Mouse (Mus musculus): ENCODE results near the gene Mcrip1. TPM values are rescaled to one million over a fixed set of nuclear protein-coding genes. Genes with fewer than 3 reads are reported as not detected.

The Mcrip1 gene
- 170 and 188 TPM in 2 replicates for polyA plus RNA-seq (2012)

DNA sequence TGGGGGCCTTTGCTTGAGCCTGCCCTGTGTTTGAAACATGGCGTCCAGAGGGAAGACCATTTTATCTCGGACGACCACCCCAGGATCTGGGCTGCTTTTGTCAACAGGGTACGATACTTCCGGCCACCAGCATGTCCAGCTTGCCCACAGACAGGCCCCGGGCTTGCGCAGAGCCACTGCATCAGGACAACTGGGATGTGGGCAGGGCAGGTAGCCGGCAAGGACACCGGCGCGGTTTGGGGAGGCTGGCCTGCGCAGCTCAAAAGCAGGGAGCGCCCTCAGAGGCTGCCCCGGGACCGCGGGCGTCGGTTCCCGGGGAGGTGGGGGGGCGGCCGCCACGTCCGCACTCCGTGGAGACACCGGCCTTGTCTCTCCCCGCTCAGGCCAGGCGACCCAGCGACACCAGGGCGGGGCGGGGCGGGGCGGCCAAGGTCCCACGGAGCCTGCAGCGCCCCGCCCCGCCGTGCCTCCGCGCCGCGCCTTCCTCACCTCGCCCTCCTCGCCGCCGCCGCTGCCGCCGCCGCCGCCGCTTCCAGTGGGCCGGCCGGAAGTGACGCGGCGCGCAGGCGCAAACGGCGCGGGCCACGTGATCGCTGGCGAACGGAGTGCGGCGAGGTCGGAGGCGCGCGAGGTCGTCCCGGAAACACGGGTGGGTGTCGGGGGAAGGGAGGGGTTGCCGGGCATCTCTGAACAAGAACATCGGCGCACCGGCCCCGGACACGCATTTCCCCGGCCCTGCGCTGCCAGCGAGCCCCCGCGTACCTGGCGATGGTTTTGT lies at the start of gene Mcrip1:
Gene Mcrip1 (minus strand): TSS at position 560 of the 778 bp plus-strand sequence.

DNA sequence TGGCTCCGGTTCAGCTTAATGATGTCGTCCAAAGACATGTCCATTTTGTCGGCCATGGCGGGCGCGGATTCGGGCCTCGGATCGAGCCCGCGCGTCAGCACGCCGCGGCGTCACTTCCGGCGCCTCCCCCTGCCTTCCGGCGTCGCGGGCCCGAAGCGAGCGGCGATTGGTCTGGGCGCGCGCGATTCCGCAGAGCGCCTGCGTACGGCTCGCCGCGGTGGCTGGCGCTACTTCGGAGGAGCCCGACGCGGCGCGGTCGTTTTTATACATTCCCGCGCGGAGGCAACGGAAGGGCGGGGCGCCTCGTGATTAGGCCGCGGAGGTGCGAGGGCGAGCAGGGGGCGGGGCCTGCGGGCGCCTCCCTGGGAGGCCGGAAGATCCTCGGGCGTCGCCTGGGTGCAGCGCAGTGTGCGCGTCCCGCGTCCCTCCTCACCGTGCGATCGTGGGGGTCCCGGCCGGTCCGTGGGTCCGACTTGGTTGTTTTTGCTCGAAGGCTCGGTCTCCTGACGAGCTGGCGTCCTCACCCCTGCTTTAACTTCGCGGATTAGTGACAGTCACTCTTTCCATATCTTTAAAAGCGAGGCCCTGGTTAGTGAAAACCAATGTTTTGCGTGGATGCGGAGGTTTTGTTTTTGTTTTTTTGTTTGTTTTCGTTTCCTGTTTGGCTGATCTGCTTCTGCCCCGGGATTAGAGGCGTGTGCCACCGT lies 48.9 kb upstream of the Mcrip1 start, which contains the start of the genes Alyref and Anapc11:
Gene Alyref (minus strand): TSS at position 83 of the 707 bp plus-strand sequence.
Gene Anapc11 (plus strand): TSS at position 139 of the 707 bp plus-strand sequence.

DNA sequence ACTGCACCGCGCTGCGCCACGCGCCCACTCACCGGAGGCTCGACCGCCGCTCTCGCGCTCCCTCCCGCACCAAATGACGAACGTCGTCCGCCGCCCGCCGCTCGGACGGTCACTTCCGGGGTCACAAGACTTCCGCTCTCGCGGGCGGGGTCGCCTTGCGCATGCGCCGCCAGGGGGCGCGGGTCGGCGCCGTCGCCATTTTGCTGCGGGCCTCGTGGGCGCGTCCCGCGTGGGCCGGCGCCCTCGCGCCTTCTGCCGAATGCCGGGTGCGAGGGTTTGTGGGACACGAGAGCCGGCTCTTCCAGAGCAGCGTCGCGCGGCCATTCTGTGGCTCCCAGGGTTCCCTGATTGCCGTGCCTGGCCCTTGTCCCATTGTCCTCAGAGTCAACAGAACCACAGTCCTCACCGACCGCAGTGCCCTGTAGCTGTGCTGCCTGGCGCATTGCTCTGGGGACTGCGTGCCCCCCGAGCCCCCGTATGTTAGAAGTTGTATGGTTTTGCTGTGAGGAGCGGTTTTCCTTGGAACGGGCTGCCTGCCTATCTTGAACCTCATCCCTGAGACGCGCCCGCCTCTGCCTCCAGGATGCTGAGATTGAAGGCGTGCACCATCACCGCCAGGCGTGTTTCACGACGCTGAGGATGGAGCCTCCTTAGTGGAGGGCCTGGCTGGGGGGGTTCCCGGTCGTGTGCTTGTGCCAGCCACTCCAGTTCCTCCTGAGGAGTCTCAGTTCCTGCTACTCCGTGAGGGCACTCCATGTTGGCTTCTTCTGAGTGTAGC lies 32.2 kb upstream of the Mcrip1 start, which contains the start of gene Arhgdia:
Gene Arhgdia (minus strand): TSS at position 135 of the 778 bp plus-strand sequence.

DNA sequence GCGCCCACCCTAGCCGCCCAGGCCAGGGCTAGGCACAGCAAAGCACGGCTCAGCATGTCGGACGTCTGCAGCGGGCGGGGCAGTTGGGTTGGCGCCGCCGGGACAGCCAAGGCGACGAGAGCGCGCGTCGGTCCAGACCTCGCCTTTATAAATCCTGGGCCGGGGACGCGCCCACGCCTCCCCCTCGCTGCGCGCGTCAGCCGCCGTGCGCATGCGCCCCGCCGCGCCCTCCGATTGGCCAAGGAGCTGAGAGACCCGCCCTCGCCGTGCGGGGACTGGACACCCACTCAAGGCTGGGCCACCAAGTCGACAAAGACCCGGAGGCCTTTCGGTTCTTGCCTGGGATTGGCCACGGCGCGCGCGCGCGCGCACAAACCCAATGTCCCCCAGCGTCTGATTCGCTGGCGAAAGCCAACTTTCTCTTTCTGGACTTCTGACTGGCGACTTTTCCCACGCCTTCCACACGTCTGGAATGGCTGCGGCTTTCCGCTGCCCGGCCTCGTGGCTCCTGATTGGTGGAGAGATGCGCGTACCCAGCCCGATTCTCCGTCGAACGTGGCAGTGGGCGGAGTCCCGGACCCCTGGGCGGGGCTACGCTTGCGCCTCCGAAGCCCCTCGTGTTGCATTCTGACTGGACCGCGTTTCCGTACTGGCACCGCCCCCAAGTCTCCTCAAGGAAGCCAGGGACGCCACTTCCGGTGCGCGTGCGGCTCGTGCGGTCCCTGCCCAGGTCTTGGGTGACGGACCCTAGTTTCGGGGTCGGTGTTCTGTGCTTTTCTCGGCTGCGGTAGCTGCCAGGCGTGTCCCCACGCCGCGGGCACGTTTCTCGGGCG lies 23.4 kb upstream of the Mcrip1 start, which contains the start of gene P4hb:
Gene P4hb (minus strand): TSS at position 502 of the 833 bp plus-strand sequence.

DNA sequence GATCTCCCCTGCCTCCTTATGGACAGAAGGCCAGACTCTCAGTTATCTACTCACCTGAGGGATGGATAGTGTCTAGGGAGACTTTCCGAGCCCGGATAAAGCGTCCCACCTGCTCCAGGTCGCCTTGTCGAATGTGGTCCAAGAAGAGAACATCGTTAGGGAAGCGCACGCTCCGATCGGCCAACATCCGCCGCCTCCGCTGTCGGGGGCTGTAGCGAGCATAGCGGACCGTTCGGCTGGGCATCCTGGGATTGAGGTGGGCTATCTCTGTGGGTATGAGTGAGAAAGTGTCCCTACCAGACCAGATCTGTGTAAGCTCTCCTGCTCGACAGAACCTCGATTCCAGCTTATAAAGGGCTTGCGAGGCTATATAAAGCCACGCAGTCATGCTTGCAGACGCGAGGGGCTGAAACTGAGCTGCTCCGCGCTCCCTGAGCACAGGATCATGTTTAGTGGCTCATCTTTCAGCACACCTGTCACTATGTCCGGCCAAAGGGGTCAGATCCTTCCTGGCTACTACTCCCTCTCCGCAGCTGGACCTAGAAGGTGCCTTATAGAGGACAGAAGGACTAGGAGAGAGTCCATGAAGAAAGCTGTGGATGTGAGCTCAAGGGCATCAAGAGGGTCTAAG lies 1.4 kb upstream of the Mcrip1 start, which contains the start of gene Ppp1r27:
Gene Ppp1r27 (minus strand): TSS at position 323 of the 631 bp plus-strand sequence.

DNA sequence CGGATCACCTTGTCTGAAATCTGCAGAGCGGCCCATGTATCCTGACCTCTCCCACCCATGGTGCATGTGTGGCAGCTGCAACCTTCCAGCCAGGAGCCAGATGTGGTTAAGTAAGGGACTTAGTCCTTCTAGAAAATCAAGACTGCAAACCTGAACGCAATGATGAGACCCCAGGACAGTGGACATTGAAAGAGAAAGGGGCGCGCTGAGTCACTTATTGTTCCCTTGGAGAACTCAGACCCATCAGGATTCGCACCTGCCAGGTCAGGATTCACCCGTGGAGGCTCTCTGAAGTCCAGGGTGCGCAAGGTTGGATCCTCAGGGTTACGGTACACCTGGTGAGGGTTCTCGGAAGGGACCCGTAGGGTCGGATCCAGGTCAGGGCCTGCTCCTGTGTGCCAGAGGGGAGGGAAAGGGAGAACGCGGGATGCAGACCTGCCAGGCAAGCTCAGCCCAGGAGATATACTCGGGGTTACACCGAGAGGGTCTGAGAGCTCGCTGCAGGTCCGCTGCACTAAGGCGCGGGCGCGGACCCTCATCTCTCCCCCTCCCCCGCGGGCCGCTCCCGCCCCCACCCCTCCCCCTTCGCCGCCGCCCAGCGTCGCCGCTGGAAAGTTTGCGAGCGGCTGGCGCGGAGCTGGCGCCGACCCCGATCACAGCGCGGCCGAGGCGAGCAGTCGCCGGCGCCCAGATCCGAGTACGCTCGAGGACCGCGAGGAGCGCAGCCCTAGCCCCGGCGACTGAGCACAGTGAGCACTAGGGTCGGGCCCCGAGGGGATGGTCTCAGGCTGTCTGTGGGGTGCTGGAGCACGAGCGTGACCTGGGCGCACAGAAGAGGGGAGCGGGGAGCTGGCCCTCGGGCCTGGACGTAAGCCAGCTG lies 19.2 kb downstream of the Mcrip1 start, which contains the start of gene Gcgr:
Gene Gcgr (plus strand): TSS at position 615 of the 880 bp plus-strand sequence.

Other genes starting within 250 kb of the Mcrip1 start
- gene Actg1, start 201.2 kb downstream of the Mcrip1 start, polyA plus RNA-seq (2012): 934 and 983 TPM in 2 replicates
- not detected in 2 replicates for gene Fscn2, start 188.2 kb downstream of the Mcrip1 start, polyA plus RNA-seq (2012)
- gene Faap100, start 171.0 kb downstream of the Mcrip1 start, polyA plus RNA-seq (2012): 32.5 and 33.7 TPM in 2 replicates
- gene Nploc4, start 112.0 kb downstream of the Mcrip1 start, polyA plus RNA-seq (2012): 48.3 and 52.9 TPM in 2 replicates
- gene Tspan10, start 107.1 kb downstream of the Mcrip1 start, polyA plus RNA-seq (2012): 0.06 and 0.08 TPM in 2 replicates
- 0.02 TPM in 1 of 2 replicates, not detected in the other for gene Pde6g, start 96.2 kb downstream of the Mcrip1 start, polyA plus RNA-seq (2012)
- gene Oxld1, start 91.7 kb downstream of the Mcrip1 start, polyA plus RNA-seq (2012): 9.0 and 9.9 TPM in 2 replicates
- gene Ccdc137, start 91.6 kb downstream of the Mcrip1 start, polyA plus RNA-seq (2012): 31.2 and 32.6 TPM in 2 replicates
- 22.3 and 23.4 TPM in 2 replicates for gene Arl16, start 82.1 kb downstream of the Mcrip1 start, polyA plus RNA-seq (2012)
- gene Mrpl12, start 65.1 kb downstream of the Mcrip1 start, polyA plus RNA-seq (2012): 467 and 483 TPM in 2 replicates
- gene Slc25a10, start 57.9 kb downstream of the Mcrip1 start, polyA plus RNA-seq (2012): 47.2 and 58.4 TPM in 2 replicates
- gene Gcgr, start 19.0 kb downstream of the Mcrip1 start, polyA plus RNA-seq (2012): not detected in 2 replicates
- 0.24 TPM in 1 of 2 replicates, not detected in the other for gene Ppp1r27, start 1.4 kb upstream of the Mcrip1 start, polyA plus RNA-seq (2012)
- 1,164 and 1,680 TPM in 2 replicates for gene P4hb, start 23.5 kb upstream of the Mcrip1 start, polyA plus RNA-seq (2012)
- gene Arhgdia, start 31.9 kb upstream of the Mcrip1 start, polyA plus RNA-seq (2012): 1,098 and 1,284 TPM in 2 replicates
- 339 and 360 TPM in 2 replicates for gene Alyref, start 48.6 kb upstream of the Mcrip1 start, polyA plus RNA-seq (2012)
- 111 and 156 TPM in 2 replicates for gene Anapc11, start 48.7 kb upstream of the Mcrip1 start, polyA plus RNA-seq (2012)
- 1.6 and 2.9 TPM in 2 replicates for gene Npb, start 58.8 kb upstream of the Mcrip1 start, polyA plus RNA-seq (2012)
- 93.8 and 116 TPM in 2 replicates for gene Pcyt2, start 68.2 kb upstream of the Mcrip1 start, polyA plus RNA-seq (2012)
- gene Sirt7, start 75.5 kb upstream of the Mcrip1 start, polyA plus RNA-seq (2012): 246 and 280 TPM in 2 replicates
- 51.4 and 66.1 TPM in 2 replicates for gene Mafg, start 83.9 kb upstream of the Mcrip1 start, polyA plus RNA-seq (2012)
- gene Pycr1, start 94.0 kb upstream of the Mcrip1 start, polyA plus RNA-seq (2012): 1.2 and 1.5 TPM in 2 replicates
- 0.05 TPM in 1 of 2 replicates, not detected in the other for gene Myadml2, start 98.4 kb upstream of the Mcrip1 start, polyA plus RNA-seq (2012)
- 0.17 and 0.18 TPM in 2 replicates for gene Notum, start 111.4 kb upstream of the Mcrip1 start, polyA plus RNA-seq (2012)
- 360 and 376 TPM in 2 replicates for gene Aspscr1, start 123.2 kb upstream of the Mcrip1 start, polyA plus RNA-seq (2012)
- 97.1 and 99.7 TPM in 2 replicates for gene Cenpx, start 164.0 kb upstream of the Mcrip1 start, polyA plus RNA-seq (2012)
- 59.1 and 87.9 TPM in 2 replicates for gene Lrrc45, start 164.2 kb upstream of the Mcrip1 start, polyA plus RNA-seq (2012)
- gene Rac3, start 171.7 kb upstream of the Mcrip1 start, polyA plus RNA-seq (2012): 5.4 and 8.3 TPM in 2 replicates
- gene Dcxr, start 177.6 kb upstream of the Mcrip1 start, polyA plus RNA-seq (2012): 32.0 and 32.8 TPM in 2 replicates
- not detected in 2 replicates for gene Cbr2, start 182.4 kb upstream of the Mcrip1 start, polyA plus RNA-seq (2012)
- gene Hmga1b, start 213.1 kb upstream of the Mcrip1 start, polyA plus RNA-seq (2012): 38.6 and 45.6 TPM in 2 replicates
- 54.4 and 68.5 TPM in 2 replicates for gene Rfng, start 234.5 kb upstream of the Mcrip1 start, polyA plus RNA-seq (2012)
- gene Gps1, start 234.5 kb upstream of the Mcrip1 start, polyA plus RNA-seq (2012): 52.0 and 53.8 TPM in 2 replicates
- gene Dus1l, start 246.7 kb upstream of the Mcrip1 start, polyA plus RNA-seq (2012): 131 and 148 TPM in 2 replicates

All from megakaryocyte-erythroid progenitor cell, adult 5 weeks (primary cell).